Mouse (Mus musculus) CH12.LX (cell line): ENCODE measurements around the gene Zfp239.
"Not testable (repeated sequence)": the region's sequence is repeated elsewhere in the genome, so short reads cannot be mapped to it uniquely, and the experiment has no call there.

Source experiments
- BHLHE40 ChIP-seq: IDR thresholded peaks from 2 replicates; pipeline ENCODE4 v1.6.1; 2011; ENCODE audit warnings: mild to moderate bottlenecking, low read depth, low read length, improper control_type of control experiment
- CHD1 ChIP-seq: IDR thresholded peaks from 2 replicates; pipeline ENCODE4 v1.6.1; 2012; ENCODE audit warnings: low read depth, low read length, improper control_type of control experiment, inconsistent platforms
- CTCF ChIP-seq, 2 experiments: IDR thresholded peaks in 1 of 2; conservative IDR thresholded peaks in 1 of 2; 2 replicates each; pipeline ENCODE4 v1.5.1; 2011 to 2012; ENCODE audit warnings: low read depth in 2 of 2, low read length in 2 of 2, improper control_type of control experiment in 1 of 2, inconsistent platforms in 1 of 2, mild to moderate bottlenecking in 1 of 2, moderate library complexity in 1 of 2
- EP300 ChIP-seq: IDR thresholded peaks from 2 replicates; pipeline ENCODE4 v1.6.1; 2011; ENCODE audit warnings: low read length, improper control_type of control experiment
- HCFC1 ChIP-seq: IDR thresholded peaks from 2 replicates; pipeline ENCODE4 v1.6.1; 2012; ENCODE audit warnings: low read depth, mild to moderate bottlenecking, inconsistent platforms, low read length, improper control_type of control experiment
- MAFK ChIP-seq: IDR thresholded peaks from 2 replicates; pipeline ENCODE4 v1.6.1; 2011; ENCODE audit warnings: low read length, improper control_type of control experiment; ENCODE audit not compliant: insufficient replicate concordance
- MAX ChIP-seq: IDR thresholded peaks from 2 replicates; pipeline ENCODE4 v1.6.1; 2011; ENCODE audit warnings: low read length, improper control_type of control experiment
- MXI1 ChIP-seq: IDR thresholded peaks from 2 replicates; pipeline ENCODE4 v1.6.1; 2011; ENCODE audit warnings: mild to moderate bottlenecking, low read depth, low read length, improper control_type of control experiment
- POLR2A ChIP-seq: IDR thresholded peaks from 2 replicates; pipeline ENCODE4 v1.6.1; 2011; ENCODE audit warnings: low read depth, mild to moderate bottlenecking, improper control_type of control experiment, low read length
- RAD21 ChIP-seq: IDR thresholded peaks from 2 replicates; pipeline ENCODE4 v1.6.1; 2011; ENCODE audit warnings: low read depth, mild to moderate bottlenecking, low read length, improper control_type of control experiment, moderate library complexity
- RCOR1 ChIP-seq: conservative IDR thresholded peaks from 2 replicates; pipeline ENCODE4 v1.6.1; 2012; ENCODE audit warnings: low read depth, mild to moderate bottlenecking, inconsistent platforms, low read length, improper control_type of control experiment
- SMC3 ChIP-seq: IDR thresholded peaks from 2 replicates; pipeline ENCODE4 v1.6.1; 2011; ENCODE audit warnings: low read depth, low read length, improper control_type of control experiment
- USF1 ChIP-seq: IDR thresholded peaks from 2 replicates; pipeline ENCODE4 v1.6.1; 2014; ENCODE audit warnings: low read depth, mild to moderate bottlenecking, inconsistent platforms, low read length, improper control_type of control experiment
- ZKSCAN1 ChIP-seq: IDR thresholded peaks from 2 replicates; pipeline ENCODE4 v1.6.1; 2012; ENCODE audit warnings: low read depth, inconsistent platforms, low read length, improper control_type of control experiment, borderline replicate concordance

- not testable (repeated sequence) for TF ChIP-seq USF1; MAX; CTCF (conservative IDR thresholded peaks at IDR 0.05 in 1 of 2, IDR thresholded peaks at IDR 0.05 in 1 of 2; ENCODE audit: low read depth in 2 of 2, low read length in 2 of 2); HCFC1; MAFK; POLR2A; EP300; RCOR1; BHLHE40; RAD21; ZKSCAN1; MXI1; CHD1; SMC3
These were observed 11.6 kb downstream of the Zfp239 start for GRCm38 (mm10) chr6:117873450-117873849.
